Mouse (Mus musculus) embryonic facial prominence, embryonic 10.5 days (tissue): ENCODE measurements around the gene Nme4. TPM values are rescaled to one million over a fixed set of nuclear protein-coding genes. Genes with fewer than 3 reads are reported as not detected.

Source experiments
- DNase-seq: peaks from one replicate; pipeline ENCODE4 v3.0.0-alpha.2; 2017; ENCODE audit warnings: low spot score
- H3K27ac ChIP-seq: fragments of 300-500 bp; sonication (generic); replicated peaks from 2 replicates; pipeline ENCODE4 v1.5.1; 2016; ENCODE audit warnings: mild to moderate bottlenecking
- H3K27me3 ChIP-seq: fragments of 300-500 bp; sonication (generic); replicated peaks from 2 replicates; pipeline ENCODE4 v1.6.1; 2016; ENCODE audit warnings: low read depth, mild to moderate bottlenecking; ENCODE audit not compliant: poor library complexity, severe bottlenecking
- H3K36me3 ChIP-seq: fragments of 300-500 bp; sonication (generic); replicated peaks from 2 replicates; pipeline ENCODE4 v1.6.1; 2016; ENCODE audit warnings: mild to moderate bottlenecking, moderate library complexity
- H3K4me1 ChIP-seq: fragments of 300-500 bp; sonication (generic); 2 replicates; pipeline ENCODE4 v1.6.1; 2016
- H3K4me3 ChIP-seq: fragments of 300-500 bp; sonication (generic); 2 replicates; pipeline ENCODE4 v1.5.1; 2016; ENCODE audit warnings: mild to moderate bottlenecking, moderate library complexity
- H3K9me3 ChIP-seq: fragments of 300-500 bp; sonication (generic); 2 replicates; pipeline ENCODE4 v1.6.1; 2016; ENCODE audit warnings: mild to moderate bottlenecking
- WGBS: fragments of 180-500 bp; shearing (Covaris S2); methylation state at CpG from one replicate; pipeline ENCODE4 v1.1.7; 2016; 5-methylcytosine and 5-hydroxymethylcytosine counted together
- polyA plus RNA-seq: library from polyadenylated mRNA; unstranded; fragments of >200 nt; fragmentation: Nextera tagmentation; extraction: Ambion mirVana; gene quantifications from 2 replicates; pipeline ENCODE4 v1.2.1, GENCODE M21; 2016

Gene Nme4
- 145 and 159 TPM in 2 replicates for polyA plus RNA-seq

GRCm38 (mm10) chr17:26095121-26095740, at the start of gene Nme4:
Gene Nme4 (minus strand): TSS chr17:26095602.
- Histone ChIP-seq H3K27ac (peak within 1 kb of the TSS; percentile 96), H3K9me3 (no peaks in the 10 kb centered on the region), H3K4me1 (peaks cover 22% of the 10 kb centered on the region), H3K4me3 (peak within 1 kb of the TSS; percentile 73), H3K27me3 (no peaks in the 10 kb centered on the region), H3K36me3 (peaks cover 29% of the 10 kb centered on the region)
- 3% methylated on average over 47 of the region's 47 CpGs for WGBS
- peak; percentile 81 for DNase-seq

GRCm38 (mm10) chr17:26143386-26143785, 48.0 kb upstream of the Nme4 start:
- 94% methylated on average over 5 of the region's 5 CpGs for WGBS
- no peak overlapping the region for H3K27ac ChIP-seq
- DNase-seq, result no peak
- H3K9me3 ChIP-seq, result no peaks in the 10 kb centered on the region
- no peak overlapping the region for H3K4me3 ChIP-seq
- H3K27me3 ChIP-seq, result no peaks in the 10 kb centered on the region
- H3K36me3 ChIP-seq, result peaks cover 67% of the 10 kb centered on the region
- H3K4me1 ChIP-seq, result peaks cover 23% of the 10 kb centered on the region

GRCm38 (mm10) chr17:26142796-26143195, 47.4 kb upstream of the Nme4 start:
- H3K9me3 ChIP-seq, result no peaks in the 10 kb centered on the region
- no peaks in the 10 kb centered on the region for H3K27me3 ChIP-seq
- 92% methylated on average over 4 of the region's 4 CpGs for WGBS
- no peak overlapping the region for H3K27ac ChIP-seq
- no peak overlapping the region for H3K4me3 ChIP-seq
- DNase-seq, result no peak
- peaks cover 29% of the 10 kb centered on the region for H3K4me1 ChIP-seq
- peaks cover 61% of the 10 kb centered on the region for H3K36me3 ChIP-seq

GRCm38 (mm10) chr17:26138901-26139381, 43.5 kb upstream of the Nme4 start:
- DNase-seq, result peak; percentile 68
- peaks cover 25% of the 10 kb centered on the region for H3K36me3 ChIP-seq
- no peaks in the 10 kb centered on the region for H3K9me3 ChIP-seq
- under 1% methylated on average over 58 of the region's 58 CpGs for WGBS
- peaks cover 35% of the 10 kb centered on the region for H3K4me1 ChIP-seq
- H3K27ac ChIP-seq, result peak overlapping the region; percentile 93
- no peaks in the 10 kb centered on the region for H3K27me3 ChIP-seq
- H3K4me3 ChIP-seq, result peak overlapping the region; percentile 91

- WGBS, result 1% methylated on average over 42 of the region's 42 CpGs
- Histone ChIP-seq H3K27me3 (no peaks in the 10 kb centered on the region), H3K9me3 (no peaks in the 10 kb centered on the region), H3K27ac (peak within 1 kb of the TSS; percentile 93), H3K4me1 (peaks cover 35% of the 10 kb centered on the region), H3K36me3 (peaks cover 23% of the 10 kb centered on the region), H3K4me3 (peak within 1 kb of the TSS; percentile 91)
- peak; percentile 98 for DNase-seq
Measured at GRCm38 (mm10) chr17:26138239-26138836, 42.9 kb upstream of the Nme4 start, which contains the start of gene Axin1. Gene Axin1 (plus strand): TSS chr17:26138688.

GRCm38 (mm10) chr17:26137751-26138130, 42.3 kb upstream of the Nme4 start:
- Histone ChIP-seq H3K4me3 (peak overlapping the region; percentile 91), H3K4me1 (peaks cover 35% of the 10 kb centered on the region), H3K27ac (peak overlapping the region; percentile 93), H3K27me3 (no peaks in the 10 kb centered on the region), H3K9me3 (no peaks in the 10 kb centered on the region), H3K36me3 (peaks cover 21% of the 10 kb centered on the region)
- no peak for DNase-seq
- 75% methylated on average over 2 of the region's 2 CpGs for WGBS

GRCm38 (mm10) chr17:26137106-26137750, 41.8 kb upstream of the Nme4 start:
- Histone ChIP-seq H3K27me3 (no peaks in the 10 kb centered on the region), H3K9me3 (no peaks in the 10 kb centered on the region), H3K4me3 (peak overlapping the region; percentile 91; the same call in 1 of the 2 replicates), H3K36me3 (peaks cover 21% of the 10 kb centered on the region), H3K4me1 (peaks cover 35% of the 10 kb centered on the region), H3K27ac (no peak overlapping the region)
- DNase-seq, result no peak
- WGBS, result 88% methylated on average over 11 of the region's 11 CpGs

- 0 out of 2 replicates have a peak overlapping the region, but pooled peaks have one; percentile 3 for H3K4me3 ChIP-seq
- WGBS, result 90% methylated on average over 18 of the region's 18 CpGs
- H3K36me3 ChIP-seq, result peaks cover 66% of the 10 kb centered on the region
- no peaks in the 10 kb centered on the region for H3K9me3 ChIP-seq
- DNase-seq, result no peak
- no peak overlapping the region for H3K27ac ChIP-seq
- H3K4me1 ChIP-seq, result peaks cover 3% of the 10 kb centered on the region; the same call in 1 of the 2 replicates
- H3K27me3 ChIP-seq, result no peaks in the 10 kb centered on the region
Measured at GRCm38 (mm10) chr17:26131856-26132853, 36.8 kb upstream of the Nme4 start.

GRCm38 (mm10) chr17:26131062-26131732, 35.8 kb upstream of the Nme4 start:
- peaks cover 76% of the 10 kb centered on the region for H3K36me3 ChIP-seq

GRCm38 (mm10) chr17:26125226-26125625, 29.8 kb upstream of the Nme4 start:
- Histone ChIP-seq H3K4me1 (peaks cover 27% of the 10 kb centered on the region), H3K27ac (no peak overlapping the region), H3K27me3 (no peaks in the 10 kb centered on the region), H3K9me3 (no peaks in the 10 kb centered on the region), H3K36me3 (peaks cover 54% of the 10 kb centered on the region), H3K4me3 (peak overlapping the region; percentile 98; the same call in 1 of the 2 replicates)
- DNase-seq, result no peak
- 90% methylated on average over 10 of the region's 10 CpGs for WGBS

More at GRCm38 (mm10) chr17:26131062-26131732, 35.8 kb upstream of the Nme4 start:
- Histone ChIP-seq H3K4me1 (0 out of 2 replicates have a peak, but pooled peaks cover 2% of the 10 kb centered on the region), H3K4me3 (no peak overlapping the region), H3K27ac (no peak overlapping the region), H3K27me3 (no peaks in the 10 kb centered on the region), H3K9me3 (no peaks in the 10 kb centered on the region)
- WGBS, result 87% methylated on average over 18 of the region's 18 CpGs
- DNase-seq, result no peak

GRCm38 (mm10) chr17:26124560-26124959, 29.2 kb upstream of the Nme4 start:
- no peak overlapping the region for H3K27ac ChIP-seq
- no peaks in the 10 kb centered on the region for H3K9me3 ChIP-seq
- H3K4me1 ChIP-seq, result peaks cover 31% of the 10 kb centered on the region
- DNase-seq, result no peak
- peaks cover 4% of the 10 kb centered on the region for H3K27me3 ChIP-seq
- 90% methylated on average over 7 of the region's 7 CpGs for WGBS
- peaks cover 47% of the 10 kb centered on the region for H3K36me3 ChIP-seq
- H3K4me3 ChIP-seq, result peak overlapping the region; percentile 98
